Mouse (Mus musculus): ENCODE measurements around the gene Efs. TPM values are rescaled to one million over a fixed set of nuclear protein-coding genes. Genes with fewer than 3 reads are reported as not detected.
A peak's percentile ranks its signal among the peaks of the same experiment; 100 is the strongest.

Efs gene
- polyA plus RNA-seq, 1 experiment from 2014 or later, result 36.5 TPM

DNA sequence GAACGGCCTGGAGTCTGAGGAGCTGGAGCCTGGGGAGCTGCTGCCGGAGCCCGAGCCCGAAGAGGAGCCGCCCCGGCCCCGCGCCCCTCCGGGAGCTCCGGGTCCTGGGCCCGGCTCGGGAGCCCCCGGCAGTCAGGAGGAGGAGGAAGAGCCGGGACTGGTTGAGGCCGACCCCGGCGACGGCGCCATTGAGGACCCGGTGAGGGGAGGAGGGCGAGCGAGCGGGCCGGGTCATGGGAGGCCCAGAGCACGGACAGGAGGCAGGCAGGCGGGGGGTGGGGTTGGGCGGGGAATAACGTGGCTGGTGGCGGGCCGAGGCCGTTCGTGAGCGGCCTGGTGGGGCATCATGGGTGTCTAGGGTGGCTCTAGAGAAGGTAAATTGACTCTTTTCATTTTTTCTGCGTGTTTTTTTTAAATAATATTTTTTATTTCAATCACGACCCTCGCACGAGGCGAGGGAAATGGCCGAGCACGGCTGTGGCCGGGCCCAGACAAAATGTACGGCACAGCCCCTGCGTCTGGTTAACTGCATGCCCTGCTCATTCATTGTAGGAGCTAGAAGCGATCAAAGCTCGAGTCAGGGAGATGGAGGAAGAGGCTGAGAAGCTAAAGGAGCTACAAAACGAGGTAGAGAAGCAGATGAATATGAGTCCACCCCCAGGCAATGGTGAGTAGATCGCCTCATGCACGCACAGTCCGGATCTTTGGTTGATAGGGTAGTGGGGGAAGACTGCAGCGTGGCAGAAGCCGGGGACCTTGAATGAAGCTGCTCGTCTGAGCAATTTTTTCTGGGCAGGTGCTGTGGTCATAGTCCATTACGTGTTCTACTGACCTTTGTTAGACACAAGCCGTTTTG lies 31.4 kb downstream of the Efs start:
- Histone ChIP-seq H3K9me3 (no peaks in the 10 kb centered on the region), H3K4me3 (peak overlapping the region; percentile 95), H3K4me1 (replicated peaks) (peaks cover 17% of the 10 kb centered on the region), H3K27me3 (ENCODE audit: insufficient read depth, poor library complexity, severe bottlenecking) (no peaks in the 10 kb centered on the region), H3K36me3 (peaks cover 39% of the 10 kb centered on the region), H3K27ac (peak overlapping the region; percentile 100)
- under 1% methylated on average over 54 of the region's 54 CpGs for WGBS
- peak; percentile 65 for DNase-seq (ENCODE audit: low spot score)

DNA sequence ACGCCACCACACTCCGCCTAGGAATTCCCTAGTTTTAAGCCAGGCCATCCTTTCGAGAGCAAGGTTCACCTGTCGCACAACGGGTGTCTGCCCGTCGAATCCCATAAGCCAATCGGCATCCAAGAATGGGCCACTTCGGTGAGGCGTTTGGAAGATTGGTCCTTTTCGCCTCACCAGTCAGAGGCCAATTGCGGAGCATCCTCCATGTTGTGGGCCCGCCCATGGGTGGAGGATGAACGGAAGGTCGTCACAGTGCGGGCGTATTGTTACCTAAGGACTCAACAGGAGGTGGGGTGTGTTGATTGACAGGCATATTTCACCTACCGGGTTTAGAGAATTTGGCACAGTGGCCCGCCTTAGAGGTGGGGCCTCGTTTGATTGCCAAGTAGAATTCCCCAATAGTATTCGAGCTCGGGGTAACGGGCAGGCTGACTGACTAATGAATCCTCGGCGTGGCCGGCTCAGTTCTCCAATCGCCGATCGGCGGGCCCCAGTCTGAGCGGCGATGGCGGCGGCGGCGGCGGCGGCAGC lies 32.2 kb downstream of the Efs start:
- H3K36me3 ChIP-seq, result peaks cover 35% of the 10 kb centered on the region
- under 1% methylated on average over 38 of the region's 38 CpGs for WGBS
- H3K27ac ChIP-seq, result peak overlapping the region; percentile 100
- H3K27me3 ChIP-seq (ENCODE audit: insufficient read depth, poor library complexity, severe bottlenecking), result no peaks in the 10 kb centered on the region
- H3K4me3 ChIP-seq, result peak overlapping the region; percentile 95
- DNase-seq (ENCODE audit: low spot score), result peak; percentile 97
- H3K4me1 ChIP-seq (replicated peaks), result peaks cover 17% of the 10 kb centered on the region
- H3K9me3 ChIP-seq, result no peaks in the 10 kb centered on the region

DNA sequence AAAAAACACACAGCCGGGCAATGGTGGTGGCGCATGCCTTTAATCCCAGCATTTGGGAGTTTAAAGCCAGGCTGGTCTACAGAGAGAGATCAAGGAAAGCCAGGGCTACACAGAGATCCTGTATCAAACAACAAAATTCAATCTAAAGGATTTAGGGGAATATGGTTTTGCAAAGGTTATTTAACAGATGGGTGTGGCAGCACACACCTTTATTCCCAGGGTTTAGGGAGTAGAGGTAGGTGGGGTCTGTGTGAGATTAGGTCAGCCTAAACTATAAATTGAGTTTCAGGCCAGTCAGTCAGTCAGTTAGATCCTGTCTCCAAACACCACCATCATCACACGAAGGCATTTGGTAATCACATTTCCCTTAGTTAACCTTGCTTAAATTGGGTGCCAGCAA lies 33.7 kb downstream of the Efs start, which contains the start of gene Pabpn1:
Pabpn1 (plus strand) TSS at position 301 of the 400 bp plus-strand sequence.
- WGBS, result 92% methylated on average over 3 of the region's 3 CpGs
- H3K36me3 ChIP-seq, result peaks cover 22% of the 10 kb centered on the region
- H3K4me1 ChIP-seq (replicated peaks), result peaks cover 15% of the 10 kb centered on the region
- no peaks in the 10 kb centered on the region for H3K27me3 ChIP-seq (ENCODE audit: insufficient read depth, poor library complexity, severe bottlenecking)
- H3K9me3 ChIP-seq, result no peaks in the 10 kb centered on the region
- H3K27ac ChIP-seq, result peak within 1 kb of the TSS; percentile 100
- H3K4me3 ChIP-seq, result peak within 1 kb of the TSS; percentile 95
- DNase-seq (ENCODE audit: low spot score), result no peak

- Histone ChIP-seq H3K4me3 (peak overlapping the region; percentile 76; the same call in 1 of the 2 replicates), H3K36me3 (peaks cover 25% of the 10 kb centered on the region), H3K27me3 (ENCODE audit: insufficient read depth, poor library complexity, severe bottlenecking) (no peaks in the 10 kb centered on the region), H3K27ac (0 out of 2 replicates have a peak overlapping the region, but pooled peaks have one; percentile 12), H3K4me1 (replicated peaks) (peaks cover 37% of the 10 kb centered on the region), H3K9me3 (no peaks in the 10 kb centered on the region)
- 94% methylated on average over 11 of the region's 11 CpGs for WGBS
- DNase-seq (ENCODE audit: low spot score), result no peak
Observed at GRCm38 (mm10) chr14:54885309-54885708, 40.6 kb downstream of the Efs start.

DNA sequence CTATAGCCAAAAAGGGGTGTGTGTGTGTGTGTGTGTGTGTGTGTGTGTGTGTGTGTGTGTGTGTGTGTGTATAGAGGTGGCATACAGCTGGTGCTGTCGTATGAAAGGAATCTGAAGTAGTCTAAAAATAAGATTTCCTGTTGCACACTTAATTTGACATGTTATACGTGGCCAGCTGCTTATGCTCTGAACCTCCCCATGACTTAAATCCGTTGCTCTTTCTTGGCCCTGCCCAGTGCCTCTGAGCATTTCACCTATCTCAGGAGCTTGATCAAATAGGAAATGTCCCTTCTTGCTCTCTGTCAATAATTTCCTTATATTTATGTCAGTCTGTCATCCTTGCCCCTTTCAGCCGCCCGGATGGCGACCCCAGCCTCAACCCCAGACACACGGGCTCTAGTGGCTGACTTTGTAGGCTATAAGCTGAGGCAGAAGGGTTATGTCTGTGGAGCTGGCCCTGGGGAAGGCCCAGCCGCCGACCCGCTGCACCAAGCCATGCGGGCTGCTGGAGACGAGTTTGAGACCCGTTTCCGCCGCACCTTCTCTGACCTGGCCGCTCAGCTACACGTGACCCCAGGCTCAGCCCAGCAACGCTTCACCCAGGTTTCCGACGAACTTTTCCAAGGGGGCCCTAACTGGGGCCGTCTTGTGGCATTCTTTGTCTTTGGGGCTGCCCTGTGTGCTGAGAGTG lies 41.8 kb downstream of the Efs start:
- peak overlapping the region; percentile 93 for H3K27ac ChIP-seq
- no peaks in the 10 kb centered on the region; the same call in 1 of the 2 replicates for H3K27me3 ChIP-seq (ENCODE audit: insufficient read depth, poor library complexity, severe bottlenecking)
- H3K36me3 ChIP-seq, result peaks cover 25% of the 10 kb centered on the region
- no peaks in the 10 kb centered on the region for H3K9me3 ChIP-seq
- H3K4me1 ChIP-seq (replicated peaks), result peaks cover 37% of the 10 kb centered on the region
- H3K4me3 ChIP-seq, result peak overlapping the region; percentile 76
- WGBS, result 40% methylated on average over 21 of the region's 21 CpGs
- DNase-seq (ENCODE audit: low spot score), result no peak

DNA sequence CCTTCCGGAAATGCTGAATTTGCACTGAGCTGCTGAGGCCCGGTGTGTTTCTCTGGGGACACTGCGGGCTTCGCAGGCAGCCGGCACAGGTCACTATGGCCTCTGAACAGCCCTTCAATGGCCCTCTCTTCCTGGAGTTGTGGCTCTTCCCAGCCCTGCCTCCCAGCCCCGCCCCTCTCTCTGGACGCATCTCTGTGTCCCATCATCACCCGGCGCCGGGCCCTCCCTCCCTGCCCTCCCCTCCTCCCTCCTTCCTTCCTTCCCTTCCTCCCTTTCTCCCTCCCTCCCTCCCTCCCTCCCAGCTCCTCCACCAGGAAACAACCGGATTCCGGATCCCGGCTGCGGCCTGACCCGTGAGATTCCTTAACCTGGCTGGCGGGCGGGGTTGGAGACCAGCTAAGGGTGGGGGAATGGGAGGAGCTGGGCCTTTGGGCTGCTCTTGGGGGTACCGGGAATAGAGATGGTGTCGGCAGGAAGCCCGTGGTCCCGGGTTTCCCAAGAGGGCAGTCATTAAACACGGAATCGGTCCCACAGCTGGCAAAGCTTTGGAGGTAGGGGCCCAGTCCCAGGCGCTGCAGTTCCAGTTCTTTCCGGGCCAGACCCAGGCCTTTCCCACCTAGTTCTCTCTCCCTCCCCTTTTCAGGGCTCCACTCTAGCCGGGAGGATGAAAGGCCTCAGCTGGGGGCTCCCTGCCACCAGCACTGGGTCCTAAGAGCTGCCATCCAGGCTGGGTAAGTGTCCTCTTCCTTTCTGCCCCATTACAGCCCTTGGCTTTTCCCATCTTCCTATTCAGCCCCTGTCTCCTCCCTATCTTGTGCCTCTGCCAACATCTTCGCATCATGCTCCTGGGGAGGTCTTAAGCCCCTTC lies 42.5 kb downstream of the Efs start, which contains the start of the genes Bcl2l2 and Gm20521:
Bcl2l2 (plus strand) TSS at position 224 of the 868 bp plus-strand sequence.
Gm20521 (plus strand) TSS at position 288 of the 868 bp plus-strand sequence.
- Histone ChIP-seq H3K4me3 (peak within 1 kb of the TSS; percentile 76), H3K27ac (peak within 1 kb of the TSS; percentile 93), H3K36me3 (peaks cover 25% of the 10 kb centered on the region), H3K4me1 (replicated peaks) (peaks cover 37% of the 10 kb centered on the region), H3K27me3 (ENCODE audit: insufficient read depth, poor library complexity, severe bottlenecking) (peaks cover 8% of the 10 kb centered on the region), H3K9me3 (no peaks in the 10 kb centered on the region)
- under 1% methylated on average over 27 of the region's 27 CpGs for WGBS
- peak; percentile 89 for DNase-seq (ENCODE audit: low spot score)

- no peaks in the 10 kb centered on the region for H3K9me3 ChIP-seq
- no peaks in the 10 kb centered on the region for H3K36me3 ChIP-seq
- peaks cover 21% of the 10 kb centered on the region for H3K27me3 ChIP-seq (ENCODE audit: insufficient read depth, poor library complexity, severe bottlenecking)
- peak; percentile 69 for DNase-seq (ENCODE audit: low spot score)
- H3K4me1 ChIP-seq (replicated peaks), result peaks cover 26% of the 10 kb centered on the region
- H3K27ac ChIP-seq, result peak within 1 kb of the TSS; percentile 93
- peak within 1 kb of the TSS; percentile 69 for H3K4me3 ChIP-seq
- WGBS, result under 1% methylated on average over 51 of the region's 61 CpGs
Observed at GRCm38 (mm10) chr14:54877048-54877715, 48.7 kb downstream of the Efs start, which contains the start of gene Ppp1r3e. Ppp1r3e (minus strand) TSS chr14:54877550.

DNA sequence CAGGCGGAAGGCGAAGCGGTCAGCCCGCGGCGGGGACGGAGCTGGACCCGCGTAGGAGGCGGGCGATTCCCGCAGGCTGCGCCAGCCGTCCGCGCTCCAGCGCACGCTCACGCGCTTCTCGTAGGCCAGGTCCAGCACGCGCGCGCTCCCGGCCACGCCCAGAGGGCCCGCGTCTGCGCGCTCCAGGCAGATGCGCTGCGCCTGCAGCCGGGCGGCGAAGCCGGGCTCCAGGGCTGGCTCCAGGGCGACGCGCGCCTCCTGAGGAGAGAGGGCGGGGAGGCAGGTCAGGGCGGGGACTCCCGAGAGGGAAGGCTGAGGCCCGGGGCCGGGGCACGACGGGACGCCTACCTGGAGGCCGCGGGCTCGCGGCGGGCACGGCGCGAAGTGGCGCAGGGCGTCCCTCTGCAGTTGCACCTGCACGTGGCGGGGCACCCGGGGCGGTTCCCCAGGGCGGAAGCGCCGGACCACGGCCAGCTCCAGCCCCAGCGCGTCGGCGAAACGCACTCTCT lies 49.3 kb downstream of the Efs start:
- H3K9me3 ChIP-seq, result no peaks in the 10 kb centered on the region
- H3K36me3 ChIP-seq, result no peaks in the 10 kb centered on the region
- under 1% methylated on average over 72 of the region's 72 CpGs for WGBS
- peak overlapping the region; percentile 69 for H3K4me3 ChIP-seq
- peaks cover 26% of the 10 kb centered on the region for H3K4me1 ChIP-seq (replicated peaks)
- DNase-seq (ENCODE audit: low spot score), result peak; percentile 88
- H3K27me3 ChIP-seq (ENCODE audit: insufficient read depth, poor library complexity, severe bottlenecking), result peaks cover 21% of the 10 kb centered on the region
- H3K27ac ChIP-seq, result peak overlapping the region; percentile 93

- H3K27ac ChIP-seq, result peak overlapping the region; percentile 93
- H3K36me3 ChIP-seq, result no peaks in the 10 kb centered on the region
- no peak for DNase-seq (ENCODE audit: low spot score)
- H3K9me3 ChIP-seq, result no peaks in the 10 kb centered on the region
- 3% methylated on average over 36 of the region's 36 CpGs for WGBS
- peaks cover 21% of the 10 kb centered on the region for H3K27me3 ChIP-seq (ENCODE audit: insufficient read depth, poor library complexity, severe bottlenecking)
- H3K4me3 ChIP-seq, result peak overlapping the region; percentile 69
- peaks cover 26% of the 10 kb centered on the region for H3K4me1 ChIP-seq (replicated peaks)
Observed at GRCm38 (mm10) chr14:54875844-54876538, 49.9 kb downstream of the Efs start.

- H3K4me3 ChIP-seq, result no peak overlapping the region
- no peak for DNase-seq (ENCODE audit: low spot score)
- H3K27ac ChIP-seq, result no peak overlapping the region
- H3K27me3 ChIP-seq (ENCODE audit: insufficient read depth, poor library complexity, severe bottlenecking), result peaks cover 21% of the 10 kb centered on the region
- 88% methylated on average over 3 of the region's 3 CpGs for WGBS
- peaks cover 26% of the 10 kb centered on the region for H3K4me1 ChIP-seq (replicated peaks)
- H3K9me3 ChIP-seq, result no peaks in the 10 kb centered on the region
- no peaks in the 10 kb centered on the region for H3K36me3 ChIP-seq
Observed at GRCm38 (mm10) chr14:54874165-54874564, 51.8 kb downstream of the Efs start.

- H3K36me3 ChIP-seq, result no peaks in the 10 kb centered on the region
- H3K9me3 ChIP-seq, result no peaks in the 10 kb centered on the region
- peaks cover 7% of the 10 kb centered on the region for H3K4me1 ChIP-seq (replicated peaks)
- H3K27me3 ChIP-seq (ENCODE audit: insufficient read depth, poor library complexity, severe bottlenecking), result 0 out of 2 replicates have a peak, but pooled peaks cover 3% of the 10 kb centered on the region
- WGBS, result 87% methylated on average over 5 of the region's 5 CpGs
- no peak within 1 kb of the TSS for H3K27ac ChIP-seq
- no peak within 1 kb of the TSS for H3K4me3 ChIP-seq
- DNase-seq (ENCODE audit: low spot score), result no peak
Observed at GRCm38 (mm10) chr14:54870861-54871260, 55.1 kb downstream of the Efs start, which contains the start of gene Homez. Homez (minus strand) TSS chr14:54870961.
